ENCODE assay signal across 8 mouse cellular contexts in the genomic region with DNA sequence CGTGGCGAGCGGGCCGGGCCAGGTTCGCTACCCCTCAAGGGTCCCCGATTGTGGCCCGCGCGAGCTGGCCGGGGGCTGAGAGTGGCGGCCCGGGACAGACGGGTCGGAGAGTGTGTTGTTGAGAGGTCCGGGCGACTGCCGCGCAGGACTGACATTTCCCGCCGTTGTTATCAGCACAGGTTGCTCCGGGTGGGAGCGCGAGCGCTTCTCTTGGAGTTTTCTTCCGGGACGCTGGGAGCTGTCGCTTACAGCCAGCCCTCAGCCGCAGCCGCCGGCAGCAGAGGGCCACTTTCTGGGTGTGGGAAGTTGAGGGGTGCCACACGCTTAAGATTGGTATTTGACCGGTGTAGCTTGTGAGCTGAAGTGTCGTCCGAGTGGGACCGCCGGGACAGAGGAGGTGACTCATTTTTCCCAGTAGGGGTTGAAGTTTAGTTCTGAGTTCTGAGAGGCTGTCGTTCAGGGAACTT. TPM values are rescaled to one million over a fixed set of nuclear protein-coding genes. Genes with fewer than 3 reads are reported as not detected.
DNase-seq lines count a peak whose midpoint lies in the region; ATAC-seq and TF ChIP-seq lines count a peak whose summit lies in the region.

No protein-coding gene starts in this region.

- TF ChIP-seq CTCF in embryonic fibroblast, embryonic 13.5 days (IDR thresholded peaks at IDR 0.05; ENCODE audit: borderline replicate concordance, insufficient read depth, low read length): no peak

- peaks cover 18% of the 10 kb centered on the region for H3K36me3 ChIP-seq in hindbrain, embryonic 15.5 days
- peaks cover 23% of the 10 kb centered on the region for H3K36me3 ChIP-seq in limb, embryonic 14.5 days (ENCODE audit: control insufficient read depth, insufficient read depth, low read length)
- peaks cover 24% of the 10 kb centered on the region for H3K36me3 ChIP-seq in midbrain, embryonic 12.5 days
- peaks cover 16% of the 10 kb centered on the region; the same call in 1 of the 2 replicates for H3K36me3 ChIP-seq in stomach, embryonic 14.5 days (ENCODE audit: control insufficient read depth, insufficient read depth, low read length)

- WGBS in hindbrain, embryonic 15.5 days: under 1% methylated on average over 35 of the region's 37 CpGs
- WGBS in limb, embryonic 14.5 days: under 1% methylated on average over 30 of the region's 37 CpGs
- WGBS in midbrain, embryonic 12.5 days: 1% methylated on average over 37 of the region's 37 CpGs
- WGBS in stomach, embryonic 14.5 days: under 1% methylated on average over 37 of the region's 37 CpGs

- DNase-seq in gastrocnemius, adult 18-20 months (ENCODE audit: low spot score): peak; percentile 27
- DNase-seq in gastrocnemius, postnatal 25 days: no peak
- DNase-seq in NIH3T3 (ENCODE audit: low read depth): peak; percentile 44
- no peak for DNase-seq in limb, embryonic 14.5 days (ENCODE audit: low spot score)

- peak overlapping the region; percentile 51; the same call in 1 of the 2 replicates for H3K27ac ChIP-seq in embryonic fibroblast, embryonic 13.5 days (ENCODE audit: insufficient read depth, low read length)
- peak overlapping the region; percentile 93 for H3K27ac ChIP-seq in hindbrain, embryonic 15.5 days (replicated peaks)
- peak overlapping the region; percentile 85 for H3K27ac ChIP-seq in limb, embryonic 14.5 days (replicated peaks; ENCODE audit: low read depth, low read length)
- peak overlapping the region; percentile 90 for H3K27ac ChIP-seq in midbrain, embryonic 12.5 days (replicated peaks)
- H3K27ac ChIP-seq in stomach, embryonic 14.5 days (ENCODE audit: low read length): peak overlapping the region; percentile 79

- H3K27me3 ChIP-seq in hindbrain, embryonic 15.5 days: no peaks in the 10 kb centered on the region
- no peaks in the 10 kb centered on the region for H3K27me3 ChIP-seq in limb, embryonic 14.5 days (ENCODE audit: control insufficient read depth, insufficient read depth, low read length)
- H3K27me3 ChIP-seq in midbrain, embryonic 12.5 days: no peaks in the 10 kb centered on the region
- H3K27me3 ChIP-seq in stomach, embryonic 14.5 days (ENCODE audit: control insufficient read depth, insufficient read depth, low read length): no peaks in the 10 kb centered on the region

- no peak for TF ChIP-seq POLR2A in embryonic fibroblast, embryonic 13.5 days (IDR thresholded peaks at IDR 0.05; ENCODE audit: low read depth, low read length)
- TF ChIP-seq POLR2A in limb, embryonic 14.5 days (IDR thresholded peaks at IDR 0.05; ENCODE audit: borderline replicate concordance, extremely low read depth, insufficient read depth, insufficient read length): no peak

- H3K4me2 ChIP-seq in hindbrain, embryonic 15.5 days: peak overlapping the region; percentile 70
- H3K4me2 ChIP-seq in limb, embryonic 14.5 days (replicated peaks; ENCODE audit: low read depth, low read length, severe bottlenecking): peak overlapping the region; percentile 80
- H3K4me2 ChIP-seq in midbrain, embryonic 12.5 days (replicated peaks): peak overlapping the region; percentile 76
- peak overlapping the region; percentile 71 for H3K4me2 ChIP-seq in stomach, embryonic 14.5 days (replicated peaks; ENCODE audit: low read depth, low read length)

- ATAC-seq in hindbrain, embryonic 15.5 days (ENCODE audit: low FRiP score, low read depth): no peak
- no peak; the same call in 1 of the 2 replicates for ATAC-seq in limb, embryonic 14.5 days (ENCODE audit: low FRiP score, low read depth)
- ATAC-seq in midbrain, embryonic 12.5 days (ENCODE audit: low FRiP score, low read depth): no peak
- peak; percentile 53 for ATAC-seq in stomach, embryonic 14.5 days (ENCODE audit: insufficient number of reproducible peaks, insufficient read depth, low FRiP score, low read depth)

- H3K9ac ChIP-seq in hindbrain, embryonic 15.5 days: peak overlapping the region; percentile 96
- peak overlapping the region; percentile 88 for H3K9ac ChIP-seq in limb, embryonic 14.5 days (ENCODE audit: low read depth, low read length, severe bottlenecking)
- peak overlapping the region; percentile 97 for H3K9ac ChIP-seq in midbrain, embryonic 12.5 days (replicated peaks)
- peak overlapping the region; percentile 97 for H3K9ac ChIP-seq in stomach, embryonic 14.5 days (replicated peaks; ENCODE audit: low read depth, low read length)

- H3K9me3 ChIP-seq in hindbrain, embryonic 15.5 days: no peaks in the 10 kb centered on the region
- no peaks in the 10 kb centered on the region for H3K9me3 ChIP-seq in limb, embryonic 14.5 days (ENCODE audit: control insufficient read depth, low read length)
- no peaks in the 10 kb centered on the region for H3K9me3 ChIP-seq in midbrain, embryonic 12.5 days
- H3K9me3 ChIP-seq in stomach, embryonic 14.5 days (ENCODE audit: control insufficient read depth, low read depth, low read length): no peaks in the 10 kb centered on the region

- H3K4me1 ChIP-seq in embryonic fibroblast, embryonic 13.5 days (ENCODE audit: control insufficient read depth, insufficient read depth, low read length): no peaks in the 10 kb centered on the region
- peaks cover 11% of the 10 kb centered on the region for H3K4me1 ChIP-seq in hindbrain, embryonic 15.5 days (replicated peaks)
- H3K4me1 ChIP-seq in limb, embryonic 14.5 days (ENCODE audit: control insufficient read depth, insufficient read depth, low read length): peaks cover 4% of the 10 kb centered on the region
- peaks cover 9% of the 10 kb centered on the region for H3K4me1 ChIP-seq in midbrain, embryonic 12.5 days
- H3K4me1 ChIP-seq in stomach, embryonic 14.5 days (ENCODE audit: control insufficient read depth, insufficient read depth, low read length): peaks cover 4% of the 10 kb centered on the region; the same call in 1 of the 2 replicates

- peak overlapping the region; percentile 88 for H3K4me3 ChIP-seq in embryonic fibroblast, embryonic 13.5 days (ENCODE audit: insufficient read depth, low read length)
- H3K4me3 ChIP-seq in hindbrain, embryonic 15.5 days: peak overlapping the region; percentile 95
- H3K4me3 ChIP-seq in limb, embryonic 14.5 days (replicated peaks; ENCODE audit: low read length): peak overlapping the region; percentile 81
- H3K4me3 ChIP-seq in midbrain, embryonic 12.5 days: peak overlapping the region; percentile 100
- peak overlapping the region; percentile 99 for H3K4me3 ChIP-seq in stomach, embryonic 14.5 days (ENCODE audit: low read depth, low read length)

RNA-seq across cellular contexts. Expression of gene Psmd11, which starts 0.6 kb away (rescaled TPM):
- total RNA-seq in gastrocnemius, adult 18-20 months (2021): 100 to 1,000 TPM; 147 to 154 TPM
- total RNA-seq in gastrocnemius, postnatal 25 days (2021): 100 to 1,000 TPM; 114 to 151 TPM
- polyA plus RNA-seq in embryonic fibroblast, embryonic 13.5 days (2011; ENCODE audit: insufficient read length, low read depth, missing spikeins): 131 and 170 TPM in 2 replicates
- polyA plus RNA-seq in hindbrain, embryonic 15.5 days (2015; fragmentation: Nextera tagmentation; extraction: Ambion mirVana): 264 and 269 TPM in 2 replicates
- 86.9 and 87.4 TPM in 2 replicates for polyA plus RNA-seq in limb, embryonic 14.5 days (2012; rRNA removed)
- polyA plus RNA-seq in limb, embryonic 14.5 days (2014; fragmentation: Nextera tagmentation; extraction: Ambion mirVana): 261 and 264 TPM in 2 replicates
- 347 and 348 TPM in 2 replicates for polyA plus RNA-seq in midbrain, embryonic 12.5 days (2016; fragmentation: Nextera tagmentation; extraction: Ambion mirVana)
- polyA plus RNA-seq in stomach, embryonic 14.5 days (2014; fragmentation: Nextera tagmentation; extraction: Ambion mirVana): 278 and 324 TPM in 2 replicates

RNA-seq across cellular contexts. Expression of gene Zfp207, which starts 46.0 kb away (rescaled TPM):
- 10 to 100 TPM; 55.4 to 55.5 TPM for total RNA-seq in gastrocnemius, adult 18-20 months (2021)
- total RNA-seq in gastrocnemius, postnatal 25 days (2021): 10 to 100 TPM; 48.3 to 54.5 TPM
- polyA plus RNA-seq in embryonic fibroblast, embryonic 13.5 days (2011; ENCODE audit: insufficient read length, low read depth, missing spikeins): 178 and 208 TPM in 2 replicates
- 164 and 175 TPM in 2 replicates for polyA plus RNA-seq in hindbrain, embryonic 15.5 days (2015; fragmentation: Nextera tagmentation; extraction: Ambion mirVana)
- 269 and 274 TPM in 2 replicates for polyA plus RNA-seq in limb, embryonic 14.5 days (2012; rRNA removed)
- 237 and 252 TPM in 2 replicates for polyA plus RNA-seq in limb, embryonic 14.5 days (2014; fragmentation: Nextera tagmentation; extraction: Ambion mirVana)
- polyA plus RNA-seq in midbrain, embryonic 12.5 days (2016; fragmentation: Nextera tagmentation; extraction: Ambion mirVana): 278 and 288 TPM in 2 replicates
- polyA plus RNA-seq in stomach, embryonic 14.5 days (2014; fragmentation: Nextera tagmentation; extraction: Ambion mirVana): 270 and 271 TPM in 2 replicates

RNA-seq across cellular contexts. Expression of gene Cdk5r1, which starts 47.8 kb away (rescaled TPM):
- total RNA-seq in gastrocnemius, adult 18-20 months (2021): under 1 TPM; 0.25 to 0.59 TPM
- under 1 TPM; 0.36 to 0.75 TPM for total RNA-seq in gastrocnemius, postnatal 25 days (2021)
- 0.77 and 1.0 TPM in 2 replicates for polyA plus RNA-seq in embryonic fibroblast, embryonic 13.5 days (2011; ENCODE audit: insufficient read length, low read depth, missing spikeins)
- 81.6 and 90.9 TPM in 2 replicates for polyA plus RNA-seq in hindbrain, embryonic 15.5 days (2015; fragmentation: Nextera tagmentation; extraction: Ambion mirVana)
- 12.3 and 12.6 TPM in 2 replicates for polyA plus RNA-seq in limb, embryonic 14.5 days (2012; rRNA removed)
- 2.8 and 3.0 TPM in 2 replicates for polyA plus RNA-seq in limb, embryonic 14.5 days (2014; fragmentation: Nextera tagmentation; extraction: Ambion mirVana)
- polyA plus RNA-seq in midbrain, embryonic 12.5 days (2016; fragmentation: Nextera tagmentation; extraction: Ambion mirVana): 58.8 and 70.8 TPM in 2 replicates
- polyA plus RNA-seq in stomach, embryonic 14.5 days (2014; fragmentation: Nextera tagmentation; extraction: Ambion mirVana): 2.0 TPM in 2 replicates

RNA-seq across cellular contexts. Expression of gene 5730455P16Rik, which starts 51.2 kb away (rescaled TPM):
- total RNA-seq in gastrocnemius, adult 18-20 months (2021): 10 to 100 TPM; 34.3 to 35.0 TPM
- total RNA-seq in gastrocnemius, postnatal 25 days (2021): 10 to 100 TPM; 28.9 to 30.8 TPM
- 27.0 and 38.4 TPM in 2 replicates for polyA plus RNA-seq in embryonic fibroblast, embryonic 13.5 days (2011; ENCODE audit: insufficient read length, low read depth, missing spikeins)
- 34.2 and 39.0 TPM in 2 replicates for polyA plus RNA-seq in hindbrain, embryonic 15.5 days (2015; fragmentation: Nextera tagmentation; extraction: Ambion mirVana)
- 10.0 and 12.7 TPM in 2 replicates for polyA plus RNA-seq in limb, embryonic 14.5 days (2012; rRNA removed)
- 21.7 and 22.5 TPM in 2 replicates for polyA plus RNA-seq in limb, embryonic 14.5 days (2014; fragmentation: Nextera tagmentation; extraction: Ambion mirVana)
- 31.4 and 34.4 TPM in 2 replicates for polyA plus RNA-seq in midbrain, embryonic 12.5 days (2016; fragmentation: Nextera tagmentation; extraction: Ambion mirVana)
- polyA plus RNA-seq in stomach, embryonic 14.5 days (2014; fragmentation: Nextera tagmentation; extraction: Ambion mirVana): 22.2 and 23.0 TPM in 2 replicates

Comparison
In these comparisons a context has a peak if more than half of its experiments do, and no peak if none do; other contexts are left out.
1. DNase-seq: peak in gastrocnemius, adult 18-20 months (single experiment) and NIH3T3 (single experiment); none in gastrocnemius, postnatal 25 days (single experiment) and limb, embryonic 14.5 days (single experiment).
2. Peak in every context shown above with its lines, with median percentiles within 50 percentile points of each other: H3K27ac ChIP-seq, H3K4me3 ChIP-seq, H3K4me2 ChIP-seq and H3K9ac ChIP-seq.